Comparison of ENCODE assay signal across 25 mouse cellular contexts in the genomic region with DNA sequence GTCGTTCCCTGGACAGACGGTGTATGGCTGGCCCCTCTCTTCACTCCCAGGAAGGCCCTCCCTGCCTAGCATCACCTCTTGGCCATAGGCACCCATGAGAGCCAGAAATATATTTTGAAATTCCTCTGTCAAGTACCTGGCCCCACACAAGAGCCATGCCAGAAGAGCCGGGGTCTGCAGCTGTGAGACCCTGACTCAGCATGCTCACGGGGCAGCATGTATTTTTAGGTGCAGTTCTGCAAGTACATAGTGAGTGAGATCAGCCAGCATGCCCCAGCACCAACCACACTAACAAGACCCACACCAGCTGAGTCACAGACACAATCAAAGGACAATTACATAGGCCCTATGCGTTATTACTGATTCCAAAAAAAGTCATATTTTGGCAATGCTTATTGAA. TPM values are rescaled to one million over a fixed set of nuclear protein-coding genes. Genes with fewer than 3 reads are reported as not detected.
DNase-seq lines count a peak whose midpoint lies in the region; ATAC-seq and TF ChIP-seq lines count a peak whose summit lies in the region.
"Had no signal": no experiment of that assay in that cellular context is flagged by ENCODE, and none has a peak within 500 bp of the region (broad histone marks: within the 10 kb centered on the region; RNA-seq: fewer than 3 reads in every experiment).

No protein-coding gene starts in this region.

- peak; percentile 6 for DNase-seq in cerebellum, adult 11-12 months
- no peak for DNase-seq in cerebellum, adult 9-11 months
- no peak for DNase-seq in gastrocnemius, adult 2 months
- no peak for DNase-seq in gastrocnemius, adult 8-10 months (ENCODE audit: low spot score in 2 of 2)
- DNase-seq in heart, adult 11 months, result no peak
- DNase-seq in heart, postnatal 0 days (ENCODE audit: low spot score), result no peak
- DNase-seq in heart, postnatal 10 days, result no peak
- DNase-seq: adrenal gland, postnatal 10 days; B cell, adult 2 months; cerebellum, adult 11 months; cerebellum, postnatal 10 days; embryo, embryonic 11 days; gastrocnemius, postnatal 10 days; heart, postnatal 36 days; kidney, adult 8-10 months had no signal

- TF ChIP-seq CTCF in gastrocnemius, adult 2 months (IDR thresholded peaks at IDR 0.05), result no peak
- TF ChIP-seq CTCF in heart, postnatal 0 days (IDR thresholded peaks at IDR 0.05; ENCODE audit: low read depth), result no peak

- 33% methylated on average over 5 of the region's 5 CpGs for WGBS in heart, embryonic 13.5 days
- WGBS in heart, postnatal 0 days, result 30% methylated on average over 5 of the region's 5 CpGs

- intact Hi-C loops in gastrocnemius, adult 2 months (cut with DNase I), result no loop called here
- intact Hi-C loops in heart, postnatal 10 days (cut with DNase I), result no loop called here

- no peaks in the 10 kb centered on the region for H3K27me3 ChIP-seq in heart, embryonic 13.5 days (replicated peaks)
- H3K27me3 ChIP-seq in heart, postnatal 0 days (ENCODE audit: control insufficient read depth, insufficient read depth, low read length), result no peaks in the 10 kb centered on the region
- H3K27me3 ChIP-seq: embryonic facial prominence, embryonic 15.5 days; hindbrain, embryonic 12.5 days had no signal

- peaks cover 96% of the 10 kb centered on the region for H3K4me1 ChIP-seq in heart, embryonic 13.5 days
- peaks cover 76% of the 10 kb centered on the region for H3K4me1 ChIP-seq in heart, postnatal 0 days (ENCODE audit: control insufficient read depth, insufficient read depth)

- H3K4me2 ChIP-seq in heart, embryonic 13.5 days, result peak overlapping the region; percentile 48
- no peak overlapping the region for H3K4me2 ChIP-seq in heart, postnatal 0 days (ENCODE audit: low read depth, low read length)
- H3K4me2 ChIP-seq: embryonic facial prominence, embryonic 15.5 days; hindbrain, embryonic 12.5 days had no signal

- H3K27ac ChIP-seq in gastrocnemius, adult 2 months, result 0 out of 2 replicates have a peak overlapping the region, but pooled peaks have one; percentile 3
- peak overlapping the region; percentile 70 for H3K27ac ChIP-seq in heart, embryonic 13.5 days (replicated peaks)
- no peak overlapping the region for H3K27ac ChIP-seq in heart, postnatal 0 days (ENCODE audit: low read depth)
- H3K27ac ChIP-seq: embryonic facial prominence, embryonic 15.5 days; forebrain, embryonic 10.5 days; hindbrain, embryonic 12.5 days had no signal

- peak; percentile 33; the same call in 1 of the 2 replicates for ATAC-seq in heart, embryonic 13.5 days (ENCODE audit: extremely low read depth, insufficient number of reproducible peaks, low FRiP score, low TSS enrichment)
- peak; percentile 30; the same call in 1 of the 2 replicates for ATAC-seq in heart, postnatal 0 days (ENCODE audit: insufficient read depth, low read depth)
- ATAC-seq: CD4-positive, CD25-positive, alpha-beta regulatory T cell, adult 4 months; hindbrain, embryonic 16.5 days; inflammation-experienced regulatory T-cells, adult 6 months; intestine, postnatal 0 days had no signal

- 0 out of 2 replicates have a peak overlapping the region, but pooled peaks have one; percentile 37 for H3K9ac ChIP-seq in heart, embryonic 13.5 days
- H3K9ac ChIP-seq in heart, postnatal 0 days (replicated peaks; ENCODE audit: low read depth, low read length), result no peak overlapping the region
- H3K9ac ChIP-seq: embryonic facial prominence, embryonic 15.5 days; hindbrain, embryonic 12.5 days had no signal

- no peak overlapping the region for H3K4me3 ChIP-seq in gastrocnemius, adult 2 months
- no peak overlapping the region; the same call in 1 of the 2 replicates for H3K4me3 ChIP-seq in heart, embryonic 13.5 days
- H3K4me3 ChIP-seq in heart, postnatal 0 days (ENCODE audit: low read depth, low read length), result no peak overlapping the region
- H3K4me3 ChIP-seq: embryonic facial prominence, embryonic 15.5 days; erythroblast, embryonic 14.5 days; forebrain, embryonic 10.5 days; hindbrain, embryonic 12.5 days had no signal

- H3K9me3 ChIP-seq in heart, embryonic 13.5 days, result no peaks in the 10 kb centered on the region
- no peaks in the 10 kb centered on the region for H3K9me3 ChIP-seq in heart, postnatal 0 days (replicated peaks; ENCODE audit: control insufficient read depth, low read length)
- H3K9me3 ChIP-seq: embryonic facial prominence, embryonic 15.5 days; forebrain, embryonic 10.5 days; G1E; hindbrain, embryonic 12.5 days had no signal

- no peak for TF ChIP-seq EP300 in heart, postnatal 0 days (IDR thresholded peaks at IDR 0.05; ENCODE audit: low read depth)

- no peaks in the 10 kb centered on the region for H3K36me3 ChIP-seq in heart, embryonic 13.5 days
- no peaks in the 10 kb centered on the region for H3K36me3 ChIP-seq in heart, postnatal 0 days (replicated peaks; ENCODE audit: control insufficient read depth, insufficient read depth, low read length)
- H3K36me3 ChIP-seq: embryonic facial prominence, embryonic 15.5 days; forebrain, embryonic 10.5 days; hindbrain, embryonic 12.5 days had no signal

RNA-seq across cellular contexts. Expression of gene Taf4, which starts 8.8 kb away (rescaled TPM):
- total RNA-seq in gastrocnemius, adult 2 months (2021), result 10 to 100 TPM; 10.5 to 10.9 TPM
- 1 to 10 TPM; 7.2 to 9.6 (median 8.8) TPM for total RNA-seq in gastrocnemius, adult 8-10 months (2022)
- 1.7 and 1.9 TPM in 2 replicates for polyA plus RNA-seq in heart, embryonic 13.5 days (2015; fragmentation: Nextera tagmentation; extraction: Ambion mirVana)
- total RNA-seq in heart, postnatal 0 days (2014; rRNA removed; ENCODE audit: low replicate concordance), result 4.4 and 5.9 TPM in 2 replicates
- 1.8 TPM in 2 replicates for polyA plus RNA-seq in heart, postnatal 0 days (2015; fragmentation: Nextera tagmentation; extraction: Ambion mirVana)
- total RNA-seq in heart, postnatal 10 days (2021), result 10 to 100 TPM; 22.1 to 24.3 TPM

RNA-seq across cellular contexts. Expression of gene Lsm14b, which starts 57.2 kb away (rescaled TPM):
- 10 to 100 TPM; 46.2 to 48.3 TPM for total RNA-seq in gastrocnemius, adult 2 months (2021)
- total RNA-seq in gastrocnemius, adult 8-10 months (2022), result 10 to 100 TPM; 48.2 to 51.7 (median 50.2) TPM
- 4.8 and 5.3 TPM in 2 replicates for polyA plus RNA-seq in heart, embryonic 13.5 days (2015; fragmentation: Nextera tagmentation; extraction: Ambion mirVana)
- 32.5 and 36.0 TPM in 2 replicates for total RNA-seq in heart, postnatal 0 days (2014; rRNA removed; ENCODE audit: low replicate concordance)
- polyA plus RNA-seq in heart, postnatal 0 days (2015; fragmentation: Nextera tagmentation; extraction: Ambion mirVana), result 5.7 and 6.1 TPM in 2 replicates
- total RNA-seq in heart, postnatal 10 days (2021), result 10 to 100 TPM; 50.7 to 52.8 TPM
